Mouse (Mus musculus): ENCODE data around the gene Wdr66. TPM values are rescaled to one million over a fixed set of nuclear protein-coding genes. Genes with fewer than 3 reads are reported as not detected.

Gene Wdr66
- polyA plus RNA-seq, 1 experiment, result 46.7 TPM

GRCm38 (mm10) chr5:123268477-123269474 is 16.9 kb downstream of the Wdr66 start:
- Histone ChIP-seq H3K4me3 (ENCODE audit: control insufficient read depth, low read depth, low read length) (no peak overlapping the region), H3K27ac (ENCODE audit: control insufficient read depth, insufficient read depth, low read depth, low read length) (no peak overlapping the region), H3K36me3 (ENCODE audit: control insufficient read depth, insufficient read depth, low read length) (no peaks in the 10 kb centered on the region), H3K27me3 (ENCODE audit: control insufficient read depth, insufficient read depth, low read length) (no peaks in the 10 kb centered on the region), H3K4me1 (ENCODE audit: control insufficient read depth, insufficient read depth, low read length) (peaks cover 2% of the 10 kb centered on the region; the same call in 1 of the 2 replicates)
- no peak for TF ChIP-seq POLR2A (IDR thresholded peaks at IDR 0.05; ENCODE audit: control insufficient read depth, low read depth, low read length)
- TF ChIP-seq CTCF (IDR thresholded peaks at IDR 0.05; ENCODE audit: control insufficient read depth, insufficient read depth, insufficient replicate concordance, low read depth, low read length), result peak; percentile 67; the same call in 1 of the 2 replicates

DNA sequence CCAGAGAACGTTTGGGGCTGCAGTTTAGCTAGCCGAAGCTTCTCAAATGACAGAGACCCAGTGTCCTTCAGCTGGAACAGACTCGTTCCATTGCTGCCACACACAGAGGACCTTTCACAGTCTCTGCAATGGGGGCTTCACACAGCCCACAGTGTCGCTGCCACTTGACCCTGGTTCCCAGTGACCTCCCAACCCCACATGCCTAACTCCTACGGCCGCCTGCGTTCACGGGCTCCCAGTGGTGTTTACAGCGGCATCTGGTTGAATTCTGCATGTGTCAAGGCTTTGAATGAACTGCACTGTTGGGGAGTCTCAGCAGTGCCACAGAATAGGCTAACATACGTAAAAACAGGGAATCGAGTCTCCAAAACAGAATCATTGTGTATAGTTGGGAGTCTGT is 19.0 kb downstream of the Wdr66 start:
- Histone ChIP-seq H3K36me3 (ENCODE audit: control insufficient read depth, insufficient read depth, low read length) (no peaks in the 10 kb centered on the region), H3K4me3 (ENCODE audit: control insufficient read depth, low read depth, low read length) (no peak overlapping the region), H3K27me3 (ENCODE audit: control insufficient read depth, insufficient read depth, low read length) (no peaks in the 10 kb centered on the region), H3K27ac (ENCODE audit: control insufficient read depth, insufficient read depth, low read depth, low read length) (no peak overlapping the region), H3K4me1 (ENCODE audit: control insufficient read depth, insufficient read depth, low read length) (peaks cover 2% of the 10 kb centered on the region; the same call in 1 of the 2 replicates)
- TF ChIP-seq CTCF (IDR thresholded peaks at IDR 0.05; ENCODE audit: control insufficient read depth, insufficient read depth, insufficient replicate concordance, low read depth, low read length) (no peak), POLR2A (IDR thresholded peaks at IDR 0.05; ENCODE audit: control insufficient read depth, low read depth, low read length) (no peak)

- TF ChIP-seq CTCF (IDR thresholded peaks at IDR 0.05; ENCODE audit: control insufficient read depth, insufficient read depth, insufficient replicate concordance, low read depth, low read length), result no peak
- Histone ChIP-seq H3K36me3 (ENCODE audit: control insufficient read depth, insufficient read depth, low read length) (no peaks in the 10 kb centered on the region), H3K4me3 (ENCODE audit: control insufficient read depth, low read depth, low read length) (no peak overlapping the region), H3K27ac (ENCODE audit: control insufficient read depth, insufficient read depth, low read depth, low read length) (no peak overlapping the region), H3K4me1 (ENCODE audit: control insufficient read depth, insufficient read depth, low read length) (peaks cover 2% of the 10 kb centered on the region; the same call in 1 of the 2 replicates), H3K27me3 (ENCODE audit: control insufficient read depth, insufficient read depth, low read length) (no peaks in the 10 kb centered on the region)
Observed at GRCm38 (mm10) chr5:123272927-123273326, 21.0 kb downstream of the Wdr66 start.

DNA sequence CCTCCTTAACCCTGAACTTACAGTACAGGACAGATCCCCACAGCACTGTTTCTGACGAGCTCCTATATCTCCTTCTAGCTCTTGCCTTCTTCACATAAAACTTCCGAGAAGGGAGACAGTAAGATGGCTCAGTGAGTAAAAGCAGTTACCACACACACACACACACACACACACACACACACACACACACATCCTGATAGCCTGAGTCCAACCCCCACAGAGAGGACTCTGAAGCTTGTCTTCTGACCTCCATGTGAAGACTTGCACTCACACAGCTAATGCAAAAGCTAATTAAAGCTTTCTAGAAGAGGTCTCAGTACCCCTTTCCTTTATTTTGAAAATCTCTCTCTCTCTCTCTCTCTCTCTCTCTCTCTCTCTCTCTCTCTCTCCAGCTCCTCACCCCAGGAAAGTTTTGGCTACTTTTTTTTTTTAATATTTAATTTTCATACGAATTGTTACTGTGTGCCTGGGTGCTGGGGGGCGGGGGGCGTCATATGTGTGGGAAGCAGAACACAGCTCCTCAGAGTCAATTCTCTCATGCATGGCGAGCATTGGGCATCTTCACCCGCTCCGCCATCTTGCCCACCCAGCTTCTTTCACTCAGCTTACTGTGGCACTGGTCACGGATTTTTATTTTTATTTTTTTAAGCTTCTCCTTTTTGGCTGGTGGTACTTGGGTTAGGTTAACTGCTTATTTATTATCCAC is 24.9 kb downstream of the Wdr66 start:
- TF ChIP-seq POLR2A (IDR thresholded peaks at IDR 0.05; ENCODE audit: control insufficient read depth, low read depth, low read length), result no peak
- TF ChIP-seq CTCF (IDR thresholded peaks at IDR 0.05; ENCODE audit: control insufficient read depth, insufficient read depth, insufficient replicate concordance, low read depth, low read length), result no peak
- Histone ChIP-seq H3K27me3 (ENCODE audit: control insufficient read depth, insufficient read depth, low read length) (no peaks in the 10 kb centered on the region), H3K27ac (ENCODE audit: control insufficient read depth, insufficient read depth, low read depth, low read length) (no peak overlapping the region), H3K4me3 (ENCODE audit: control insufficient read depth, low read depth, low read length) (no peak overlapping the region), H3K4me1 (ENCODE audit: control insufficient read depth, insufficient read depth, low read length) (no peaks in the 10 kb centered on the region), H3K36me3 (ENCODE audit: control insufficient read depth, insufficient read depth, low read length) (no peaks in the 10 kb centered on the region; the same call in 1 of the 2 replicates)

DNA sequence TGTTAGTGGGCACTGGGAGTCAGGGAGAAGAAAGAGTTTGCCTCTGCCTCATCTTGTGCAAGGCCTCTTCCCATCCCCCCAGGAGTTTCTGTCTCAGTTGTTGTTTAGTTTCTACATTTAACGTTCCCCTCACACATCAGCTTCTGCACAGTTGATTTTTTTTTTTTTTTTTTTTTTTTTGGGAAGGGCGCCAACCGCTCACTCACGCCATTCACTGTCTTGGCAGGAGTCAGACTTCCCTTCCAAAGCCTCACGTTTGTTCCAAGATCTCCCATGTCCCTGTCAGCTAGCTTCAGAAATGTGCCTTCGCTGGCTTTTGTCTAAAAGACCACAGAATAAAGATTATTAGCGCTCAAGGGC is 25.4 kb downstream of the Wdr66 start:
- TF ChIP-seq CTCF (IDR thresholded peaks at IDR 0.05; ENCODE audit: control insufficient read depth, insufficient read depth, insufficient replicate concordance, low read depth, low read length) (no peak), POLR2A (IDR thresholded peaks at IDR 0.05; ENCODE audit: control insufficient read depth, low read depth, low read length) (no peak)
- Histone ChIP-seq H3K27me3 (ENCODE audit: control insufficient read depth, insufficient read depth, low read length) (no peaks in the 10 kb centered on the region), H3K4me3 (ENCODE audit: control insufficient read depth, low read depth, low read length) (no peak overlapping the region), H3K4me1 (ENCODE audit: control insufficient read depth, insufficient read depth, low read length) (no peaks in the 10 kb centered on the region), H3K36me3 (ENCODE audit: control insufficient read depth, insufficient read depth, low read length) (no peaks in the 10 kb centered on the region; the same call in 1 of the 2 replicates), H3K27ac (ENCODE audit: control insufficient read depth, insufficient read depth, low read depth, low read length) (no peak overlapping the region)

GRCm38 (mm10) chr5:123277704-123278103 is 25.8 kb downstream of the Wdr66 start:
- H3K27me3 ChIP-seq (ENCODE audit: control insufficient read depth, insufficient read depth, low read length), result no peaks in the 10 kb centered on the region
- H3K27ac ChIP-seq (ENCODE audit: control insufficient read depth, insufficient read depth, low read depth, low read length), result no peak overlapping the region
- H3K36me3 ChIP-seq (ENCODE audit: control insufficient read depth, insufficient read depth, low read length), result no peaks in the 10 kb centered on the region; the same call in 1 of the 2 replicates
- TF ChIP-seq POLR2A (IDR thresholded peaks at IDR 0.05; ENCODE audit: control insufficient read depth, low read depth, low read length), result no peak
- TF ChIP-seq CTCF (IDR thresholded peaks at IDR 0.05; ENCODE audit: control insufficient read depth, insufficient read depth, insufficient replicate concordance, low read depth, low read length), result no peak
- H3K4me3 ChIP-seq (ENCODE audit: control insufficient read depth, low read depth, low read length), result no peak overlapping the region
- no peaks in the 10 kb centered on the region for H3K4me1 ChIP-seq (ENCODE audit: control insufficient read depth, insufficient read depth, low read length)

DNA sequence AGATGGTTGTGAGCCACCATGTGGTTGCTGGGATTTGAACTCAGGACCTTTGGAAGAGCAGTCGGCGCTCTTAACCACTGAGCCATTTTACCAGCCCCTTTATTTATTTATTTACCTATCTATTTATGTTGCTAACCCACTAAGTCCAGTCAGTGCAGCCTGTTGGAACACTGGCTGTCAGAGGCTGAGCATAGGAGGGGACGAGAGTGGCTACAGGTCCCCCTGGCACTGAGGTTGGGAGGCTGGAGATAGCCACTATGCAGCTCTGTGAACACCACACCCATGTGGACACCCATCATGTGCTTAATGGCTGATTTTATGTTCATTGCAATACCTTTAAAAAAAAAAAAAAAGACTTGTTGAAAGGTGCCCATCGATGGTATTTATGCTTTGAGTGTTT is 27.3 kb downstream of the Wdr66 start:
- Histone ChIP-seq H3K27me3 (ENCODE audit: control insufficient read depth, insufficient read depth, low read length) (no peaks in the 10 kb centered on the region), H3K4me3 (ENCODE audit: control insufficient read depth, low read depth, low read length) (no peak overlapping the region), H3K4me1 (ENCODE audit: control insufficient read depth, insufficient read depth, low read length) (no peaks in the 10 kb centered on the region), H3K36me3 (ENCODE audit: control insufficient read depth, insufficient read depth, low read length) (no peaks in the 10 kb centered on the region; the same call in 1 of the 2 replicates), H3K27ac (ENCODE audit: control insufficient read depth, insufficient read depth, low read depth, low read length) (no peak overlapping the region)
- TF ChIP-seq CTCF (IDR thresholded peaks at IDR 0.05; ENCODE audit: control insufficient read depth, insufficient read depth, insufficient replicate concordance, low read depth, low read length) (no peak), POLR2A (IDR thresholded peaks at IDR 0.05; ENCODE audit: control insufficient read depth, low read depth, low read length) (no peak)

Data from testis, adult 2 months (tissue).